Mouse (Mus musculus) liver, embryonic 14.5 days (tissue): ENCODE measurements around the gene Atrnl1. TPM values are rescaled to one million over a fixed set of nuclear protein-coding genes. Genes with fewer than 3 reads are reported as not detected.

Source experiments
- ATAC-seq: fragments of 200-750 bp; cut with Nextera tagmentation; 2 replicates; pipeline ENCODE4 v1.8.0; 2017; ENCODE audit warnings: moderate number of reproducible peaks, mild to moderate bottlenecking, moderate library complexity; ENCODE audit not compliant: insufficient read depth
- DNase-seq, 3 experiments: peaks; one replicate each; pipeline ENCODE4 v3.0.0-alpha.2; 2012 to 2013; ENCODE audit warnings: low read depth in 3 of 3, low spot score in 3 of 3
- H3K27ac ChIP-seq: fragments of 300-500 bp; sonication (generic); 2 replicates; pipeline ENCODE4 v1.5.1; 2014; ENCODE audit warnings: moderate library complexity, mild to moderate bottlenecking, control low read depth, inconsistent platforms
- H3K27me3 ChIP-seq: fragments of 300-500 bp; sonication (generic); 2 replicates; pipeline ENCODE4 v1.6.1; 2014; ENCODE audit warnings: mild to moderate bottlenecking, low read length, moderate library complexity; ENCODE audit not compliant: control insufficient read depth, insufficient read depth
- H3K36me3 ChIP-seq: fragments of 300-500 bp; sonication (generic); replicated peaks from 2 replicates; pipeline ENCODE4 v1.6.1; 2014; ENCODE audit warnings: low read depth; ENCODE audit not compliant: control insufficient read depth, insufficient read depth
- H3K4me1 ChIP-seq, 2 experiments: fragments of 200-500 bp in 1 of 2; fragments of 300-500 bp in 1 of 2; sonication (generic) in 1 of 2; replicated peaks; 2 replicates each; pipeline ENCODE4 v1.6.1; 2012 to 2014; ENCODE audit warnings: antibody characterized with exemption in 1 of 2, inconsistent platforms in 1 of 2, low read length in 1 of 2; ENCODE audit not compliant: control insufficient read depth in 2 of 2, insufficient read depth in 2 of 2
- H3K4me2 ChIP-seq: fragments of 300-500 bp; sonication (generic); 2 replicates; pipeline ENCODE4 v1.6.1; 2014; ENCODE audit warnings: low read depth, mild to moderate bottlenecking, control low read depth, moderate library complexity
- H3K4me3 ChIP-seq, 2 experiments: fragments of 200-500 bp in 1 of 2; fragments of 300-500 bp in 1 of 2; sonication (generic) in 1 of 2; 2 replicates each; pipeline ENCODE4 v1.5.1; 2012 to 2014; ENCODE audit warnings: low read depth in 2 of 2, low read length in 2 of 2, mild to moderate bottlenecking in 2 of 2, control low read depth in 1 of 2, inconsistent platforms in 1 of 2, moderate library complexity in 1 of 2; ENCODE audit not compliant: insufficient read depth in 1 of 2
- H3K9ac ChIP-seq: fragments of 300-500 bp; sonication (generic); replicated peaks from 2 replicates; pipeline ENCODE4 v1.6.1; 2014; ENCODE audit warnings: mild to moderate bottlenecking, control low read depth, moderate library complexity
- H3K9me3 ChIP-seq: fragments of 300-500 bp; sonication (generic); 2 replicates; pipeline ENCODE4 v1.6.1; 2016; ENCODE audit warnings: low read length, mixed read lengths; ENCODE audit not compliant: control insufficient read depth
- CTCF ChIP-seq: IDR thresholded peaks from 2 replicates; pipeline ENCODE4 v1.5.1; 2016; ENCODE audit warnings: antibody characterized with exemption, low read depth, control low read depth
- EP300 ChIP-seq: IDR thresholded peaks from 2 replicates; pipeline ENCODE4 v1.6.1; 2016; ENCODE audit warnings: antibody characterized with exemption, low read depth
- WGBS: fragments of 180-500 bp; shearing (Covaris S2); extraction: QIAGEN DNeasy Blood & Tissue Kit; methylation state at CpG from one replicate; pipeline ENCODE4 v1.1.7; 2014; ENCODE audit not compliant: insufficient replicate concordance; 5-methylcytosine and 5-hydroxymethylcytosine counted together
- polyA plus RNA-seq, 2 experiments: library from polyadenylated mRNA; depleted of rRNA in 1 of 2; stranded (reverse) in 1 of 2; unstranded in 1 of 2; fragments of >200 nt; fragmentation: Nextera tagmentation in 1 of 2; extraction: Ambion mirVana in 1 of 2; gene quantifications; 2 replicates each; pipeline versions ENCODE4 v1.2.1 to v1.2.3; 2012 to 2014

The Atrnl1 gene
- polyA plus RNA-seq, 2 experiments, result 0.46 to 1.3 TPM

DNA sequence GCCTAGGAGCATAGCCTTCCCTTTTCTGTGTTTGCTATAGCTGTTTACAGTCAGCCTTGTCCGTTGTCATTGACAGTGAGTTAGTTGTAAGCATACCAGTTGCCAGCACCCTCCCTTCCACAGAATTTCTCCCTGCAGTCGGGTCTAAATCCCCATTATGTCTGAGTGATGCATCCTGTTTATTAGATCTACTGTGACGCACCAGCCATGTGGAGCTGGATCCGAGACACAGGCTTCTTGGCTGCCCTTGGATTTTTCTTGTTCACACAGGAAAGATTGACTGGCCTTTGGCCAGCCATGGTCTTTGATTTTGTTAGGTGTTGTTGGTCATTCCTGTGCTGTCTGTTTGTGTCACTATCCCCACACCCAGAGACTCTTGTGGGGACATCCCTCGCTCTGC, 102.3 kb downstream of the Atrnl1 start:
- ATAC-seq (no peak), DNase-seq (no peak)
- H3K4me1 ChIP-seq, result no peaks in the 10 kb centered on the region
- 61% methylated on average over 5 of the region's 5 CpGs for WGBS
- no peak overlapping the region for H3K27ac ChIP-seq
- no peaks in the 10 kb centered on the region for H3K36me3 ChIP-seq
- H3K4me2 ChIP-seq, result no peak overlapping the region
- H3K4me3 ChIP-seq, result no peak overlapping the region
- no peaks in the 10 kb centered on the region for H3K9me3 ChIP-seq
- H3K9ac ChIP-seq, result no peak overlapping the region
- H3K27me3 ChIP-seq, result no peaks in the 10 kb centered on the region
- no peak for TF ChIP-seq EP300
- no peak for TF ChIP-seq CTCF

DNA sequence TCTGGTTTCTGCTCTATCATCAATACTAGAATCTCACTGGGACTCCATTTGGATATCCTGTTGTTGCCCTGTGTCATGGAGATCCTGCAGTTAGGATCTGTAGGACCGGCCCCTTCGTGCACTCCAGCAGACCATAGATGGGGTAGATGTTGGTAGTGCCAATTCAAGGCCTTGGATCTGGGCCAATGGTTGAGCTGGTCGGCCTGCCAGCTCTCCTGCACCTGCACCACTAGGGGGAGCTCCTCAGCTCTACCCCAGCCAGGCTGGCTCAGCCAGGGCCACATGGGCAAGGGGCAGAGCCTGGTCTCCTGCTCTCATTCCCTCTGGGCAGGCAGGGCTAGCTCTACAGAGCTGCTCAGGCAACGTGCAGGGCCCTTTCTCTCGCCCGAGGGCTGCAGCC, 114.1 kb downstream of the Atrnl1 start:
- no peaks in the 10 kb centered on the region for H3K9me3 ChIP-seq
- H3K4me1 ChIP-seq, result no peaks in the 10 kb centered on the region
- H3K36me3 ChIP-seq, result no peaks in the 10 kb centered on the region
- WGBS, result 52% methylated on average over 6 of the region's 6 CpGs
- H3K27ac ChIP-seq, result no peak overlapping the region
- H3K27me3 ChIP-seq, result no peaks in the 10 kb centered on the region
- TF ChIP-seq CTCF (peak; percentile 93), EP300 (no peak)
- H3K4me3 ChIP-seq, result no peak overlapping the region
- ATAC-seq (no peak; the same call in 1 of the 2 replicates), DNase-seq (peak in 2 of 3 experiments; percentile 6 to 17)
- H3K9ac ChIP-seq, result no peak overlapping the region
- no peak overlapping the region for H3K4me2 ChIP-seq

DNA sequence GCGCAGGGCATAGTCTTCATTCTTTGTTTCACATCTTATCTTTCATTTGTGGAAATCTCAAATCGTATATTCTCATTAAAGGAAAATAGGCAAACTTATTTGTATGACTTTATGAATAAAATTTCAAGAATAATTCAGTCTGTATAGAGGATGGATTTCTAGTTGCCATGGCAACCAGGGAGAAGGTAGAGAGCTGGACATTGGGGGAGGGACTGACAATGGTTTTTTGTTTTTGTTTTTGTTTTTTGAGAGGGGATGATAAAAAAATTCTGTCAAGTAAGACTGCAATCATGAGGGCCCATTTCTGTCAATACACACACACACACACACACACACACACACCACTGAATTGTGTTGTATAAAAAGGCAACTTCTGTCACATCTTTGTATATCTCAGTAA, 114.5 kb downstream of the Atrnl1 start:
- H3K36me3 ChIP-seq, result no peaks in the 10 kb centered on the region
- no peak for ATAC-seq
- WGBS, result 82% methylated on average over 2 of the region's 2 CpGs
- no peak overlapping the region for H3K4me3 ChIP-seq
- no peak overlapping the region for H3K4me2 ChIP-seq
- no peak for DNase-seq
- no peaks in the 10 kb centered on the region for H3K9me3 ChIP-seq
- TF ChIP-seq CTCF (no peak), EP300 (no peak)
- no peak overlapping the region for H3K27ac ChIP-seq
- no peaks in the 10 kb centered on the region for H3K4me1 ChIP-seq
- H3K9ac ChIP-seq, result no peak overlapping the region
- H3K27me3 ChIP-seq, result no peaks in the 10 kb centered on the region

DNA sequence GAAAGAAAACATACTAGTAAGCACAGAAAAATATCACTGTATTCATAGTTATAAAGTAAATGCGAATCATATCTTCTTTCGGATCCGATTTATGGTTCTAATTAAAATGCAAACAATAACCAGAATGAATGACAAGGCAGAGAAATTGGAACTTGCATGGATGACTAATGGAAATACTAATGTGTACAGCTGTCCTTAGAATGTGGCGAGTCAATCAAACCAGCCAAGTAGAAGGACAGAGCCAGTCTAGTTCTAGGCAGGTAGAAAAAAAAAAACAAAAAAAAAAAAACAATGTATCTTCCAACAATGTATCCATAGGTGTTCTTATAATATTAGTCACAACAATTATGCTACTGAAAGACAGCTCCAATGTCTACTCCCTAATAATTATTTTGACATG, 116.2 kb downstream of the Atrnl1 start:
- Histone ChIP-seq H3K9me3 (no peaks in the 10 kb centered on the region), H3K4me1 (no peaks in the 10 kb centered on the region), H3K27ac (no peak overlapping the region), H3K4me3 (no peak overlapping the region), H3K36me3 (no peaks in the 10 kb centered on the region), H3K9ac (no peak overlapping the region), H3K27me3 (no peaks in the 10 kb centered on the region), H3K4me2 (no peak overlapping the region)
- DNase-seq (no peak), ATAC-seq (no peak)
- 80% methylated on average over 4 of the region's 4 CpGs for WGBS
- TF ChIP-seq EP300, result no peak
- no peak for TF ChIP-seq CTCF

DNA sequence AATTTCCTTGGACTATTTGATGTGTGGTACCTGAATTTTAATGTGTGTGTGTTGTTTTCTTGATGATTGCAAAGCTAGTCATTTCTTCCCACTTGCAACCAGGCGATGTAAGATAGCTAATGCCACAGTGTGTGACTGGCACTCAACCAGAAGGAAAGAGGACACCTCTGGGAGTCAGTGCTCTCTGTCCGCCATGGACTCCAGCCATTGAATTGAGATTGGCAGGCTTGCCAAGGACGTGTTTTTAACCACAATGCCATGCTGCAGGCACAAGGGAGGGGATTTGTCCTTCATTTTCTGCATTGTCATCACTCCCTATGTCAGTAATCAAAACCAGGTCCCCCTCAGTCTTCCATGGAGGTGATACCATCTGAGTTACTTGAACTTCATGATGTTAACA, 126.6 kb downstream of the Atrnl1 start:
- no peak overlapping the region for H3K27ac ChIP-seq
- H3K36me3 ChIP-seq, result no peaks in the 10 kb centered on the region
- WGBS, result 65% methylated on average over 3 of the region's 3 CpGs
- no peak overlapping the region for H3K9ac ChIP-seq
- H3K4me1 ChIP-seq, result no peaks in the 10 kb centered on the region
- TF ChIP-seq CTCF, result no peak
- no peak for TF ChIP-seq EP300
- no peak overlapping the region for H3K4me3 ChIP-seq
- H3K27me3 ChIP-seq, result no peaks in the 10 kb centered on the region
- DNase-seq (no peak), ATAC-seq (no peak)
- no peak overlapping the region for H3K4me2 ChIP-seq
- H3K9me3 ChIP-seq, result no peaks in the 10 kb centered on the region

DNA sequence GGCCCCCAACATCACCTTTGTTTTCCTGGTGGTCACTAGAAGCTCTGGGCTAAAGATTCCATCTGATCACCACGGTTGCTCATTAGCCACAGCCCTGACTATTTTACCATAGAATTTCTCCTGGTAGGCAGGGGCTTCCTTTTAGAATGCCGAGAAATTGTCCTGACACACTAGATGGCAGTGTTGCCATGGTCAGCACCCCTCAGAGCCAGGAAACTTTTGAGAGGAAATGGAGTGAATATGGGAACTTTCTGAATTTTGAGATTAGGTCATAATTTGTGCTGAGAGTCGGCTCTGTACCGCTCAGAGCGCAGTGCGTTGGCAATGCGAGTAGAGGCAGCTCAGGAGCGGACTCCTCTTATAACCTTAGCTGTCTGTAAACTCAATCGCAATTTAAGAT, 134.7 kb downstream of the Atrnl1 start:
- DNase-seq (no peak), ATAC-seq (no peak)
- Histone ChIP-seq H3K9ac (no peak overlapping the region), H3K4me2 (no peak overlapping the region), H3K4me3 (no peak overlapping the region), H3K27ac (no peak overlapping the region), H3K9me3 (no peaks in the 10 kb centered on the region), H3K27me3 (no peaks in the 10 kb centered on the region), H3K4me1 (no peaks in the 10 kb centered on the region), H3K36me3 (no peaks in the 10 kb centered on the region)
- WGBS, result 40% methylated on average over 9 of the region's 9 CpGs
- TF ChIP-seq EP300 (no peak), CTCF (peak; percentile 49)
